Mouse (Mus musculus) frontal cortex, postnatal 10 days (tissue): ENCODE measurements around the gene Slc38a10.

Source experiments
- DNase-seq, 2 experiments: peaks; one replicate each; pipeline ENCODE4 v3.0.0; 2022; ENCODE audit warnings: low spot score in 2 of 2, mixed read lengths in 1 of 2

Gene Slc38a10

GRCm38 (mm10) chr11:120060634-120061033 lies 90.5 kb downstream of the Slc38a10 start:
- DNase-seq, result no peak

- no peak for DNase-seq
These were observed 95.0 kb downstream of the Slc38a10 start for GRCm38 (mm10) chr11:120055953-120056732.
